ENCODE assay signal across 25 mouse cellular contexts in the genomic region with DNA sequence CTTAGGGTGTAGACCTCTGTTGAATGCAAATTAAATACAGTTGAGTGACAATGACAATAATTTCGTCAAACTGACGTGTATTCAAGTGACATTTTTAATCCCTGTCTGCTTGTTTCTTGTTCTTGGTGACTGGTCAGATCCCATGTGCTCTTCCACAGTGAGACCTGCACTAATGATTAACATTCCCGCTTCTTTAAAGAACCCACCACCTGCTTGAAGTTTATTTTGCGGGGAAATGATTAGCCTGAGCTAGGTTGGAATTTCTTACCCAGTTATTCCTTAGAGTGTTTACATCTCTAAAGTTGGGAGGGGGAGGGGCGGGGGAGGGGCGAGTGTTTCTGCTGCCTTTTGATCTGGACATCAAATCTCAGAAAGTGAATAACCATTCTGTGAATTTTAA. TPM values are rescaled to one million over a fixed set of nuclear protein-coding genes. Genes with fewer than 3 reads are reported as not detected.
DNase-seq lines count a peak whose midpoint lies in the region; ATAC-seq and TF ChIP-seq lines count a peak whose summit lies in the region.
"Had no signal": no experiment of that assay in that cellular context is flagged by ENCODE, and none has a peak within 500 bp of the region (broad histone marks: within the 10 kb centered on the region; RNA-seq: fewer than 3 reads in every experiment).

No protein-coding gene starts in this region.

- H3K4me3 ChIP-seq in kidney, postnatal 0 days (replicated peaks; ENCODE audit: low read depth, low read length): no peak overlapping the region
- H3K4me3 ChIP-seq in layer of hippocampus, adult 2 months: no peak overlapping the region
- H3K4me3 ChIP-seq in midbrain, embryonic 11.5 days (ENCODE audit: low read depth, low read length): no peak overlapping the region
- H3K4me3 ChIP-seq: embryonic facial prominence, embryonic 12.5 days; embryonic facial prominence, embryonic 15.5 days; gastrocnemius, adult 2 months; hindbrain, embryonic 12.5 days; hindbrain, embryonic 15.5 days had no signal

- TF ChIP-seq CTCF in kidney, postnatal 0 days (IDR thresholded peaks at IDR 0.05; ENCODE audit: low read depth): no peak
- TF ChIP-seq CTCF in layer of hippocampus, adult 2 months (conservative IDR thresholded peaks at IDR 0.05): no peak

- no peak overlapping the region for H3K9ac ChIP-seq in kidney, postnatal 0 days (ENCODE audit: low read depth, low read length)
- H3K9ac ChIP-seq in midbrain, embryonic 11.5 days (ENCODE audit: low read length): no peak overlapping the region
- H3K9ac ChIP-seq: embryonic facial prominence, embryonic 12.5 days; embryonic facial prominence, embryonic 15.5 days; forebrain, postnatal 0 days; hindbrain, embryonic 12.5 days; hindbrain, embryonic 15.5 days had no signal

- no peaks in the 10 kb centered on the region for H3K36me3 ChIP-seq in kidney, postnatal 0 days (ENCODE audit: insufficient read depth, low read length)
- H3K36me3 ChIP-seq in midbrain, embryonic 11.5 days (ENCODE audit: control insufficient read depth, insufficient read depth, low read length): no peaks in the 10 kb centered on the region
- H3K36me3 ChIP-seq: embryonic facial prominence, embryonic 12.5 days; embryonic facial prominence, embryonic 15.5 days; G1E; hindbrain, embryonic 12.5 days; hindbrain, embryonic 15.5 days had no signal

- no peaks in the 10 kb centered on the region; the same call in 1 of the 2 replicates for H3K27me3 ChIP-seq in kidney, postnatal 0 days (ENCODE audit: insufficient read depth, low read length)
- H3K27me3 ChIP-seq in midbrain, embryonic 11.5 days (ENCODE audit: control insufficient read depth, insufficient read depth, low read length): no peaks in the 10 kb centered on the region
- H3K27me3 ChIP-seq: CH12.LX; embryonic facial prominence, embryonic 15.5 days had no signal

- no peaks in the 10 kb centered on the region for H3K4me1 ChIP-seq in kidney, postnatal 0 days (replicated peaks; ENCODE audit: insufficient read depth, low read length)
- no peaks in the 10 kb centered on the region; the same call in 1 of the 2 replicates for H3K4me1 ChIP-seq in midbrain, embryonic 11.5 days (ENCODE audit: control insufficient read depth, insufficient read depth, low read length)
- H3K4me1 ChIP-seq: embryonic facial prominence, embryonic 12.5 days; embryonic facial prominence, embryonic 15.5 days; hindbrain, embryonic 12.5 days; hindbrain, embryonic 15.5 days had no signal

- 52% methylated on average over 6 of the region's 6 CpGs for WGBS in kidney, postnatal 0 days
- 51% methylated on average over 6 of the region's 6 CpGs for WGBS in midbrain, embryonic 11.5 days

- no peaks in the 10 kb centered on the region for H3K9me3 ChIP-seq in kidney, postnatal 0 days (replicated peaks; ENCODE audit: low read length)
- no peaks in the 10 kb centered on the region for H3K9me3 ChIP-seq in midbrain, embryonic 11.5 days (ENCODE audit: control insufficient read depth, low read length)
- H3K9me3 ChIP-seq: embryonic facial prominence, embryonic 12.5 days; embryonic facial prominence, embryonic 15.5 days; G1E; hindbrain, embryonic 12.5 days; hindbrain, embryonic 15.5 days had no signal

- DNase-seq in kidney, adult 9 months: peak; percentile 45
- DNase-seq in kidney, adult 11 months: no peak
- no peak for DNase-seq in kidney, postnatal 0 days (ENCODE audit: low spot score)
- peak; percentile 25 for DNase-seq in kidney, postnatal 14 days
- DNase-seq in layer of hippocampus, adult 2 months (ENCODE audit: low spot score in 2 of 2): no peak
- no peak for DNase-seq in midbrain, embryonic 11.5 days (ENCODE audit: low spot score, missing footprints)
- DNase-seq: adrenal gland, postnatal 10 days; adrenal gland, postnatal 36 days; B cell, adult 2 months; cerebellum, adult 18-20 months; cerebellum, adult 9-11 months; cerebellum, postnatal 25 days; forebrain, postnatal 0 days; gastrocnemius, adult 2 months; gastrocnemius, postnatal 14 days; heart, adult 11 months had no signal

- ATAC-seq in kidney, postnatal 0 days (replicated peaks; ENCODE audit: low FRiP score, low read depth): 0 out of 2 replicates have a peak, but pooled peaks have one; percentile 49
- ATAC-seq in midbrain, embryonic 11.5 days (ENCODE audit: low FRiP score): no peak
- ATAC-seq: forebrain, embryonic 14.5 days; forebrain, postnatal 0 days; Patski had no signal

- H3K4me2 ChIP-seq in kidney, postnatal 0 days (ENCODE audit: low read length): no peak overlapping the region
- no peak overlapping the region for H3K4me2 ChIP-seq in midbrain, embryonic 11.5 days
- H3K4me2 ChIP-seq: embryonic facial prominence, embryonic 12.5 days; embryonic facial prominence, embryonic 15.5 days; heart, embryonic 11.5 days; hindbrain, embryonic 12.5 days; hindbrain, embryonic 15.5 days had no signal

- H3K27ac ChIP-seq in kidney, postnatal 0 days: no peak overlapping the region
- no peak overlapping the region for H3K27ac ChIP-seq in layer of hippocampus, adult 2 months
- no peak overlapping the region for H3K27ac ChIP-seq in midbrain, embryonic 11.5 days (ENCODE audit: low read depth, low read length)
- H3K27ac ChIP-seq: embryonic facial prominence, embryonic 12.5 days; embryonic facial prominence, embryonic 15.5 days; gastrocnemius, adult 2 months; hindbrain, embryonic 12.5 days; hindbrain, embryonic 15.5 days had no signal

RNA-seq across cellular contexts. Expression of gene Ch25h, which starts 6.7 kb away (rescaled TPM):
- 3.0 and 3.4 TPM in 2 replicates for polyA plus RNA-seq in kidney, postnatal 0 days (2015; fragmentation: Nextera tagmentation; extraction: Ambion mirVana)
- under 1 TPM in 1 of 2 experiments, not detected in 1; 0.25 TPM for total RNA-seq in layer of hippocampus, adult 2 months (2021)
- 0.61 and 0.66 TPM in 2 replicates for polyA plus RNA-seq in midbrain, embryonic 11.5 days (2014; fragmentation: Nextera tagmentation; extraction: Ambion mirVana)
- total RNA-seq: CH12.LX; gastrocnemius, adult 2 months; gastrocnemius, postnatal 14 days had no signal
- polyA plus RNA-seq: G1E, Patski had no signal

RNA-seq across cellular contexts. Expression of gene Lipa, which starts 59.1 kb away (rescaled TPM):
- polyA plus RNA-seq in kidney, postnatal 0 days (2015; fragmentation: Nextera tagmentation; extraction: Ambion mirVana): 48.0 and 51.4 TPM in 2 replicates
- total RNA-seq in layer of hippocampus, adult 2 months (2021): 10 to 100 TPM; 16.6 to 20.0 TPM
- polyA plus RNA-seq in midbrain, embryonic 11.5 days (2014; fragmentation: Nextera tagmentation; extraction: Ambion mirVana): 28.7 and 31.4 TPM in 2 replicates
- polyA plus RNA-seq: G1E had no signal

Comparison
In these comparisons a context has a peak if more than half of its experiments do, and no peak if none do; other contexts are left out.
1. DNase-seq: peak in kidney, adult 9 months (single experiment) and kidney, postnatal 14 days (single experiment); none in kidney, adult 11 months (single experiment), kidney, postnatal 0 days (single experiment), layer of hippocampus, adult 2 months (0 of 2) and midbrain, embryonic 11.5 days (single experiment).